Mouse (Mus musculus) left cerebral cortex, adult 2 months (tissue): ENCODE data around the gene Slc35e3. TPM values are rescaled to one million over a fixed set of nuclear protein-coding genes. Genes with fewer than 3 reads are reported as not detected.

Experiments
- DNase-seq, 2 experiments: peaks; one replicate each; pipeline ENCODE4 v3.0.0; 2021 to 2022; ENCODE audit warnings: low spot score in 2 of 2, mixed read lengths in 1 of 2; ENCODE audit errors: extremely low spot score in 1 of 2
- H3K27ac ChIP-seq: fragments of 200-600 bp; 2 replicates; pipeline ENCODE4 v1.8.1; 2022
- H3K4me3 ChIP-seq: fragments of 200-600 bp; 2 replicates; pipeline ENCODE4 v1.8.1; 2022
- CTCF ChIP-seq: fragments of 200-600 bp; IDR thresholded peaks from 2 replicates; pipeline ENCODE4 v1.8.1; 2022; ENCODE audit warnings: antibody characterized with exemption, mild to moderate bottlenecking, moderate library complexity
- intact Hi-C: fragments of 180-260 bp; cut with DNase I; formaldehyde crosslinking; loops from one replicate; pipeline ENCODE4 v1.15.1; 2025
- total RNA-seq, 2 experiments: library from RNA; stranded (reverse); gene quantifications; 2 replicates each; pipeline ENCODE4 v1.2.3; 2021

Slc35e3 gene
- total RNA-seq, 2 experiments from 2014 or later: 27.7 to 28.8 TPM

DNA sequence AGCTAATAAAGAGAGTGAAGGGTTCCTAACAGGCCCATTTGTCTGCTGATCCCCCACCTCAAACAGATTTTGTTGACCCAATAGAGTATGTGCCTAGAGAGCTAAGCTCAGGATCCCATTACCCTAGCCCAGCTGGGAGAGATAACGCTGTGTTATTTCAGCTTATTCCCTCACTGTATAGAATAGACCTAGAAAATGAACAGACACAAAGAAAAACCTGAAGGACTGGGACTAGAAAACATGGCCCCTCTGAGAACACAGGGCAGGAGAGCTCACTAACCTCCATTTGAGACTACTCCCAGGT, 28.6 kb upstream of the Slc35e3 start:
- intact Hi-C loops: no loop called here
- TF ChIP-seq CTCF: no peak
- no peak for DNase-seq
- H3K4me3 ChIP-seq: no peak overlapping the region
- no peak overlapping the region for H3K27ac ChIP-seq

DNA sequence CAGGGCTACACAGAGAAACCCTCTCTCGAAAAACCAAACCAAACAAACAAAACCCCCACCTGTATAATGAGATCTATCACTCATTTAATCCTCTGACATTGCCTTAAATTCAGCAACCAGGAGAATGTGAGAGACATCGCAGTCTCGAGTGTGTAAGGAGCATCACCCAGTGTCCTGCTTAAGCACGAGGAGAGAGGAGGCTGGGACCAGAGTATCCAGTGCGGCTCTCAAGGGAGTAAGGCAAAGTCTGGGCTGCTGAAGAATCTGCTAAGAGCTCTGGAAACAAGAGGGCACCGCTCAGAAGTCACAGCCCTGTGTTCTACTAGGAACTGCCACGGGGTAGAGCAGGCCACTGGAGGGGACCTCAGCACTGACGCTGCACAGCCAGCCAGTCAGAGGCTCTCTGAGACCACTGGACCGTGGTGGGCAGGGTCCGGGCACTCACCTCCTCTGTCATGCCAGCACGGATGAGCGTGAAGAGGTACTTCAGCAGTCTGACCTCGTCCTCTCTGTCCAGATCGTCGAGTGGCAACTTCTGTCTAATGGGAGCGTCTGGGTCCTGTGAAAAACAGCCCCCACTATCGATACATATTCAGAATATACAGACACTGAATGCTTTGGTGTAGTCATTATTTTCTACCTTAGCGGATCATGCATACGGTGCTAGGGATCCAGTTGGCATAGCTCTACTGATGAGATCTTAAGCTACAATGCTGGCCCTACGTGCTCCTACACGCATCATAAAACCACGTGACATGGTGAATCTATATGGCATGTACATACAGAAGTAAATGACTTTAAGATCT, 28.0 kb upstream of the Slc35e3 start:
- intact Hi-C loops: no loop called here

DNA sequence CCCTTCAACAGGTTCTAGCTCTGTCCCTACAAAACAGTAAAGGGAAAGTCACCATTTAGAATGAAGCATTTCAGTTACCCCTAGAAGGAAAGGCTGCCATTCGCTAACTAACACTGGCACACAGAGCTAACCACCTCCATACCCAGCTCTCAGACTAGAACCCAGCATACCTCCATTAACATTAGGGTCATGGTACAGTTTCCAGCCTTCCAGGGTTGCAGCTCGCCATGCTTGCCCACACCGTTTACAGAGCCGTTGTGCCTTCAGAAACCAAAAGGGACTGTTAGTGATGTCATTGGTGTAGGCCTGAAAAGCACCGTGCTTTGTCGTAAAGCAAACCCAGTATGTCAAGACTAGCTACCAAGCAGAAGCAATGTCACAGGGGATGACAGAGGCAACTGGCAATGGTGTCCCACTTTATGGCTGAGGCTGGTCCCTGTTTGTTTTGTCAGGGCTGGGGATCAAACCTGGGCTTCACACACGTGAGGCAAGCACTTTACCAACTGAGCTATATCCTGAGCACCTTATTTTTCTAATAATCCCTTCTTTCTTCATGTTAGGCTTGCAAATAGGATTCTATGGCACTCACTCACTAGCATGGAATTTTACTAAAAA, 27.0 kb upstream of the Slc35e3 start:
- no peak for TF ChIP-seq CTCF
- DNase-seq: no peak

More for the DNA sequence above, 28.0 kb upstream of the Slc35e3 start:
- no peak overlapping the region for H3K27ac ChIP-seq
- DNase-seq: no peak
- no peak overlapping the region for H3K4me3 ChIP-seq
- TF ChIP-seq CTCF: no peak

DNA sequence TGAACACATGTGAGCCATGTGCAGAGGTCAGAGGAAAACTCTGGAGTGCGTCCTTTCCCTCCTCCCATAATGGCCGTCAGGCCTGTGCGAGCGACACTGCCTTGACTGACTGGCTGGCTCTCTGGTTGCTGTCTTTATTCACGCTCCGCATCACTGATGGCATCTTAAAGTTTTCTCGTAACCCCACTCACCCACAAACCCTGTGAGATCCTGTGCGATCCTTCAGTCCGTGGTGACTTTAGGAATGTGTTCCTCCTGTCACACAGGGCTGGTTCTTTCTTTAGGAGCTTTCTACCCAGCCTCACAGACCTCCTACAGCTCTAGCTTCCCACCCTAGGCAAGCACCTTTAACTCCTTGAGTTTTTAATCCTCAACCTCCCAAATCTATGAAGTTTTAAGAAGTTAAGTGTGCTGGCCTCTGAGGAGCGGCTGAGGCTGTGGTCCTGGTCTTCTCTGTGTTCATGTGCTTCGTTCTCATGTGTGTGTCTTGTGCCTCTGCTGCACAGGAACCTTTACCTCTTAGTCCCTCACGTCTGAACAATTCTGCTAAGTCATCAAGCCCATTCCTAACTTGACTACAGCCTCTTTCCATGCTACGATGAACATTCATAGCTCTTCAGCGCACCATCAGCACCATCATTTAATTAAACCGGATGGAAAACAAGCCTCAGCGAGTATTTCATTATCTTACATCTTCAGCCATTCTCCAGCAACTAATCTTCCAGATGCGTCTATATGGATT, 26.4 kb upstream of the Slc35e3 start:
- no peak overlapping the region for H3K4me3 ChIP-seq

More for the DNA sequence above, 27.0 kb upstream of the Slc35e3 start:
- H3K4me3 ChIP-seq: no peak overlapping the region
- no peak overlapping the region for H3K27ac ChIP-seq
- intact Hi-C loops: no loop called here

DNA sequence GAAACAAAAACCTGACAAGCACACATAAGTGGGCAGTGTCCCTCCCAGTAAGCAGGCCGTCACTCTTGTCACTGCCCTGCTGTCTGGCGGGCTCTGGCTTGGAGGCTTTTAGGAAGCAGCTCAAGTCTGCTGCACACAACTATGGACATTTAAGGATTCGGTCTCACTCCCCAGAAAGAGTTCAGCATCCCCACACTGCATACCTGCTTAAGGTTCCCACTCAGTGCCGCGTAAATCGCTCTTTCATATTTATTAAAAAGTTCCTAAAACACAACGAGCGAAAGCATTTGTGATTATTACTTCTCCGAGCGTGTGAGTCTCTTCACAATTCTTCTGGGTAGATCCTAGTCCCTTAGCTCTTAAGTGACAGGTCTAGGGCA, 25.0 kb upstream of the Slc35e3 start:
- no peak overlapping the region for H3K4me3 ChIP-seq
- no peak overlapping the region for H3K27ac ChIP-seq
- no peak for TF ChIP-seq CTCF
- intact Hi-C loops: no loop called here
- no peak for DNase-seq

More for the DNA sequence above, 26.4 kb upstream of the Slc35e3 start:
- no peak overlapping the region for H3K27ac ChIP-seq
- intact Hi-C loops: no loop called here
- DNase-seq: no peak
- TF ChIP-seq CTCF: no peak

- Histone ChIP-seq H3K27ac (no peak overlapping the region), H3K4me3 (no peak overlapping the region)
- intact Hi-C loops: no loop called here
- no peak for TF ChIP-seq CTCF
- no peak for DNase-seq
Measured at GRCm38 (mm10) chr10:117770286-117771130, 24.3 kb upstream of the Slc35e3 start.

GRCm38 (mm10) chr10:117769541-117770285, 23.5 kb upstream of the Slc35e3 start:
- Histone ChIP-seq H3K4me3 (no peak overlapping the region), H3K27ac (no peak overlapping the region)
- DNase-seq: no peak
- no peak for TF ChIP-seq CTCF
- intact Hi-C loops: no loop called here

DNA sequence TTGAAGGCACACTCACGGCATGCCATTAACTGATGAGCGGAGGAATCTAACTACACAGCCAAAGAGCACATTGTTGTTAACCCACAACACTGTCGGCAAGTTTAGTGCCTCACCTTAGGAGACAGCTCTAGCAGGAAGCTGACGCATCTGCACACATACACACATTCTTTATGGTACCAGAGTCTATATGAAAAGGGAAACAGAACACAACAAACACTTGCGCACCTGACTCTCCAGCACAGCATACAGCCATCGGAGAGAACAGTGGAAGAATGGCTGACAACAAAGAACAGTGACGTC, 21.9 kb upstream of the Slc35e3 start:
- DNase-seq: no peak
- Histone ChIP-seq H3K4me3 (no peak overlapping the region), H3K27ac (no peak overlapping the region)
- no peak for TF ChIP-seq CTCF
- intact Hi-C loops: no loop called here

DNA sequence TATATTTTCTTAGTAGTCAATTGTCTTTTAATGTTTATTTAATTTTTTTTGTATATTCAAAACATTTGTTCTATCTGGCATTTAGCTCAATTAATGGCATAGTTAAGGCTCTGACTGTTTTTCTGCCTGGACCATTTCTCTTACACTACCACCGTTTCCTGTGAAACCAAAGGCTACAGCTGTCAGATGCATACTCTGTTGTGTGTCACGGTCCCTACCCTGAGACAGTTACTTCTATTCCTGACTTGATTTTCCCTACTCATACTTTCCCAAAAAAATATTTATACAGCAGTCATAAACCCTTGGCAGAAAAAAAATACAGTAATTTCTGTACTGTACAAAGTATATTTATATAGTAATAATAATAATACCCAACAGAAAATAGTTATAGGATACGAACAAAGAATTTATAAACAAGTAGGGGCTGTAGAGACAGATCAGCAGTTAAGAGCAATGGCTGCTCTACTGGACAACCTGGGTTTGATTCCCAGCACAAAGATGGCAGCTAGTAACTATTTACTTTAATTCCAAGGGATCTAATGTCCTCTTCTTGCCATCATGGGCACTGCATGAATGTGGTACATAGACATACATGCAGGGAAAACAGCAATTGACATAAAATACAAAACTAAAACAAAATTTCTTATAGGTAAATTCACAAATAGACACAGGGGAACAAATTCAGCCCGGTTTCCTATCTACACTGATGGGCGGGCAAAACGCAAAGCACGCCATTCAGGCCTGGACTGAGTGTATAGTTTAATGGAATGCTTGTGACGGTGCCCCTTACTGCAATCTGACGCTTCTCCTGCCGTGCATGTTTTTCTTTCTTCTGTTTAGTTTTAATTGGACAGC, 21.3 kb upstream of the Slc35e3 start:
- intact Hi-C loops: no loop called here
- DNase-seq: no peak
- H3K4me3 ChIP-seq: no peak overlapping the region
- no peak overlapping the region for H3K27ac ChIP-seq
- no peak for TF ChIP-seq CTCF

GRCm38 (mm10) chr10:117766896-117767160, 20.7 kb upstream of the Slc35e3 start:
- TF ChIP-seq CTCF: no peak
- DNase-seq: no peak
- no peak overlapping the region for H3K27ac ChIP-seq
- intact Hi-C loops: no loop called here
- no peak overlapping the region for H3K4me3 ChIP-seq
